Mouse (Mus musculus): Measurements from ENCODE around the gene Trim47. TPM values are rescaled to one million over a fixed set of nuclear protein-coding genes. Genes with fewer than 3 reads are reported as not detected.

Trim47 gene
- total RNA-seq, 2 experiments from 2014 or later: 5.2 to 8.0 TPM

DNA sequence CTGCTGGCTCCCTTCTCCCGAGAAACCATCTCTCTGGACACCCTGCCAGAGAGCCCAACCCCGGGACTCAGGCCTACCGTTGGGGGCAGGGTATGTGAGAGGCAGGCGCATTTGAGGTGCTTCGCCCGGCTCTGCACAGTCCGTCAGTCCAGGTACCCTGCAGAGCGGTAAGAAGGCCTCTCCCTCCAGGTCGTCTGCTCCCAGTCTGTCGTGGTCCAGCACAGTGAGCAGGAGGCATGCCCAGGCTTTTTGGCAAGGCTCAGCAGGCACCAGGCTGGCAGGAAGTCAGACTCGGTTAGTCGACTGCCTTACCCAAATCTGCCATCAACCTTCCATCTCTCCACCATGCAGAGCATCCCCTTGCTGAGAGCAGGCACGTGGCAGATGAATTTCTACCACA lies 63.4 kb downstream of the Trim47 start:
- no peak for DNase-seq (ENCODE audit: extremely low spot score in 1 of 2, low spot score in 2 of 2)
- intact Hi-C loops (cut with DNase I): loop anchor here (2.0 kb wide), 1 partner anchor 15 kb away; no protein-coding TSS in a partner anchor

DNA sequence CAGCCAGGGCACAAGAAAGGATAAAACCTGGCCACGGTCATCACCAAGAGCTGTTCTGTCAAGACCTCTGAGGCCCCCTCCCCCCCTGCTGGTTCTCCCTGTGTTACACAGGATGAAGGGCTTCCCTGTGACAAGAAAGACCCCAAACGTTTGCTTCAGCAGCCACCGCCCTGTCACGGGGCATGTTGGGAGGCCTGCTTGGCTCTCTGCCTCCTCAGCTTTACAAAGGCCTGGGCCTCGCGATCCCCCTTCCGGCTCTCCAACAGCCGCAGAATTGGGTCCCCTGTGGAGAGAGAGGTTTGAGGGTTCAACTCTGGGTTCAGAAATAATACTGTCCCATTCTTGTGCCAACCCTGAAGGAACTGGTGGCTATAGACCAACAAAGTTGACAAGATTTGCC lies 64.5 kb downstream of the Trim47 start:
- H3K4me3 ChIP-seq: no peak overlapping the region
- DNase-seq (ENCODE audit: extremely low spot score in 1 of 2, low spot score in 2 of 2): no peak
- no peak for TF ChIP-seq CTCF (IDR thresholded peaks at IDR 0.05)
- H3K27ac ChIP-seq: peak overlapping the region; percentile 79
- intact Hi-C loops (cut with DNase I): loop anchor here (2.0 kb wide), 1 partner anchor 16 kb away; no protein-coding TSS in a partner anchor

More for the DNA sequence above, 63.4 kb downstream of the Trim47 start:
- no peak overlapping the region for H3K4me3 ChIP-seq
- no peak for TF ChIP-seq CTCF (IDR thresholded peaks at IDR 0.05)
- H3K27ac ChIP-seq: no peak overlapping the region

DNA sequence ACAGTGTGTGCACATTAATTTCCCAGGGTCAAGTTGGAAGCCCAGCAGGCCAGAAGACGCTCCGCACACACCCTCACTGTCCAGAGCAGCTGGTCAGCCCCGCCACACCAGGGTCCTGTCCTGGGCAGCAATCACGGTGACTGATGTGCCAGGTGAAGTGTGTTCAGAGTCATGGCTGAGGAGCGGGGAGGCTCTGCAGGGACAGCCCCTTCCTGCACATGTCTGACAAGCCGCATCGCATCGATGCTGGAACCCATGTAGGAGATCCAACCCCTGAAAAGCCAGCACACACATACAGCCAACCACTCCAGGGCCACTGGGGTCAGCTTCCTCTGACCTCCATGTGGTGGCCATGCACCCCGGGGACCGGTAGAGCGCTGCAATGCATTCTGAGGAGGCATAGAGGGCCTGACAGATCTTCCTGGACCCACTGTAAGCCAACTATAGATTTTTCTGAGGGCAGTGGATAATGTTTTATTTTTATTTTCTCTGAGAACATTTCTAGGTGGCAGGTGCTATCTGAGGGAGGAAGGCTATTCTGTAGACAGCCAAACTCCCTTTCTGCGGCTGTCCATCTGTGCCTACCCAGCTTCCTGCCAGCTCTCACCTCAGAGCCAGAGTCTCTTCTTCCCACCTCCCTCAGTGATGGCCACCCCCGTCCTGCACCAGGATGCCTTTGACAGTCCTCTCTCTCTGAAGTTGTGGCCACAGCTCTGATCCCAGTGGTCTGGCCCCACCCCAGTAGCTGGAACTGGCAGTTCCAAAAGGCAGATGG lies 65.2 kb downstream of the Trim47 start:
- intact Hi-C loops (cut with DNase I): loop anchor here (2.0 kb wide), 1 partner anchor 17 kb away; no protein-coding TSS in a partner anchor
- TF ChIP-seq CTCF (IDR thresholded peaks at IDR 0.05): no peak
- DNase-seq (ENCODE audit: extremely low spot score in 1 of 2, low spot score in 2 of 2): peak in 1 of 2 experiments; percentile 63
- Histone ChIP-seq H3K27ac (peak overlapping the region; percentile 79), H3K4me3 (no peak overlapping the region)

DNA sequence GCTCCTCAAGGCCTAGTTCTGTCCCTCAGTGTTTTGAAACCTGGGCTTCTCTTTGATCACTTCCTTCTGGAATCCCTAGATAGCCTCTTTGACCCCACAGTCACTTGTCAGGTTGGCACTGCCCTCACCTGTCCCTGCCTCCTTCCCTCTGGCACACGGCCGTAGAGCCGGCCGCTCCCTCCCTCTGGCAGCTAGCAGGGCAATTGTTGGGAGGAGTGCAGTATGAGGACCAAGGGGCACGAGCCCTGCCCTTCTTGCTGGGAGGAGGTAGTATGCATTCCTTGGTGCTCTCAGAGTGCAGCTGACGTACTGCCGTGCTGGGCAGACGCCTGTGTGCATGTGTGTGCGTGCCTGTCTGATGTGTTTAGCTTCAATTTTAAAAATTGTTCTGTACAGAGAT lies 66.4 kb downstream of the Trim47 start:
- intact Hi-C loops (cut with DNase I): no loop called here
- no peak for DNase-seq (ENCODE audit: extremely low spot score in 1 of 2, low spot score in 2 of 2)
- Histone ChIP-seq H3K4me3 (no peak overlapping the region), H3K27ac (peak overlapping the region; percentile 79)
- no peak for TF ChIP-seq CTCF (IDR thresholded peaks at IDR 0.05)

DNA sequence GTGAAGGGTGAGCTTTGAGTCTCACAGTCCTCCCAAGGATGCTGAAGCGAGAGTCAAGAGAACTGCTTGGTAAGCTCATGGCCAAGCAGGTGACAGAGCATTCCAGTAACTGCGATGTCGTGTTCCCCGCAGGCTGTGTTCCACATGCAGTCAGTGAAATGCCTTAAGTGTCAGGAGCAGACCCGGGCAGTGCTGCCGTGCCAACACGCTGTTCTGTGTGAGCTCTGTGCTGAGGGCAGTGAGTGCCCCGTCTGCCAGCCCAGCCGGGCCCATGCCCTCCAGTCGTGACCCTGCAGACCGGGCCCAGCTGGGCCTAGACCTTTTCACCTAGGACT lies 67.4 kb downstream of the Trim47 start:
- Histone ChIP-seq H3K27ac (peak overlapping the region; percentile 70), H3K4me3 (no peak overlapping the region)
- no peak for DNase-seq (ENCODE audit: extremely low spot score in 1 of 2, low spot score in 2 of 2)
- intact Hi-C loops (cut with DNase I): loop anchor here (2.0 kb wide), 1 partner anchor 29 kb away; the partner anchor contains the start of gene Unk
- no peak for TF ChIP-seq CTCF (IDR thresholded peaks at IDR 0.05)

DNA sequence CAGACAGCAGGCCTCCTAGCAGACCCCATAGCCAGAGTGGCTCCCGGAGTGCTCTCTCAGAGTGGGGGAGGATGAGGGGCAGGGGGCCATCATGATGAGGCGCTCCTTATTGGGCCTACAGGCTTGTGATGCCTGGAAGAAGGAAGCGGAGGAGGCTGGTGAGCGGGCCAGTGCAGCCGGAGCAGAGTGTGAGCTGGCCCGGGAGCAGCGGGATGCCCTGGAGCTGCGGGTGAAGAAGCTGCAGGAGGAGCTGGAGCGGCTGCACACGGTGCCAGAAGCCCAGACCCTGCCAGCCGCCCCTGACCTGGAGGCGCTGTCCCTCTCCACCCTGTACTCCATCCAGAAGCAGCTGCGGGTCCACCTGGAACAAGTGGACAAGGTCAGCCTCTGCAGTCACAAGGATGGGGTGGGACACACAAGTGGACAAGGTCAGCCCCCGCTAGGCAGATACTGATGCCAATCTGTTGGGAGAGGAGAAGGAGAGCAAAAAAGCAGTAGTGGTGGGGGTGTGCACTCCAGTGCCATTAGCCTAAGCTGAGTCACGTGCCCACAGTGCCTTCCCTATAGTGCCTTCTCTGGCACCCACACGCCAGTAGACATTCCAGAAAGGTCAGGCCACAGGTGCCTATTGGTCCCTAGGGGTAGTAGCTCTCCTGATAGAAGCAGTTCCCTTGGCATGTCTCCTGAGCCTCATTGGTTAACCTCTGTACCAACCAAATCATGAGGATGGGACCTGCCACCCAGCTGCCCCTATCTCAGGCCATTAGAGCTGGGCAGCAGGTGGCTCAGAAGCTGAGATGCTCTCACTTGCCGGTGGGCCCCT lies 67.9 kb downstream of the Trim47 start:
- Histone ChIP-seq H3K4me3 (no peak overlapping the region), H3K27ac (peak overlapping the region; percentile 70)
- no peak for DNase-seq (ENCODE audit: extremely low spot score in 1 of 2, low spot score in 2 of 2)
- intact Hi-C loops (cut with DNase I): loop anchor here (2.0 kb wide), 1 partner anchor 28 kb away; the partner anchor contains the start of gene Unk
- no peak for TF ChIP-seq CTCF (IDR thresholded peaks at IDR 0.05)

DNA sequence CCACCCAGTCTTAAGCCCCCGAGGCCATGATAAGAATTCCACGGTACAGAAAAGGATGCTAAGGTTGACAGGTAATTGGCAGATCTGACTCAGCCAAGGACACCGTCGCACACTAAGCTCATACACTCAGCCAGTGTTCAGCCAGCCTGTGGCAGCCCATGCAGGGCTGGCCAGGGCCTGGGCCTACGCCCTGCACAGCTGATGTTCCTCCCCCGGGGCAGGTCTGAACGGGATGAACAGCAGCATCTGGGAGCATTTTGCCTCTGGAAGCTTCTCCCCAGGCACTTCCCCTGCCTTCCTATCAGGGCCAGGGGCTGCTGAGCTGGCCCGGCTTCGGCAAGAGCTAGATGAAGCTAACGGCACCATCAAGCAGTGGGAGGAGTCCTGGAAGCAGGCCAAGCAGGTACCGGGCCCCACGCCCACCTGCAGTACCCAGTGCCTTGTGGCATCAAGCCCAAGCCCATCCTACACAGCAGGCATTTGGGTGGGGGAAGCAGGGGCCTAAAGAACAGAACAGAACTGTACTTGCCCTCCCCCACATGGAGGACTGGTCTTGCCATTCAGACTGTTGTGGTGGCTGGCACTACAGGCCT lies 68.9 kb downstream of the Trim47 start:
- Histone ChIP-seq H3K27ac (peak overlapping the region; percentile 70), H3K4me3 (no peak overlapping the region)
- DNase-seq (ENCODE audit: extremely low spot score in 1 of 2, low spot score in 2 of 2): peak; percentile 59 to 68
- TF ChIP-seq CTCF (IDR thresholded peaks at IDR 0.05): no peak
- intact Hi-C loops (cut with DNase I): loop anchor here (2.0 kb wide), 1 partner anchor 27 kb away; the partner anchor contains the start of gene Unk

DNA sequence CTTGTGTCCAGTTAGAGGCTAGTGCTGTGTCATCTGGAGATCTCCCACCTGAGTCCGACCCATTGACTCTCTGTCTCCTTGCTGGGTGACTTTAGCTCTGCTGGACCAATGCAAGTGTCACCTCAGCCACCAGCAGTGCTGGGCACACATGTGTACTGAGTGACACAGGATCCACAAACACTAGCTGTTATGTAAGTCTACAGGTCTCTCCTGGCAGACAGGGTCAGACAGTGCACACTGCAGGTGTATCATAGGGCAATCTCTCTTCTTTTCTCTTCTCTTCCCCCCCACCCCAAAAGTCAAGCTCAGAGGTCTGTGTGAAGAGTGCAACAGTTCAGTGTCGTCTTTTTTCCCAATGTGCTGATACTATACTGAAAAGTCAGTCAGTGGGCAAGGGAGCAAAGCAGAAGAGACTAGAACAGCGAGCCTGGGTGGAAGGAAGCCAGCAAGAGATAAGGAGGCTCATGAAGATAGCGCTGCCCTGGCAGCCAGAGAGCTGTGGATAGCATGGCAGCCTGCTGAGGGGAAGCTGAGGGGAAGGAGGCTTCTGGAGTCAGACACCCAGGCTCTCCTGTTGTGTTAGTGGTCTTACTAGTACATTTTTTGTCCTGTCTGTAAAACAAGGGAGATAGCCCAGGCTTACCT lies 69.7 kb downstream of the Trim47 start:
- H3K4me3 ChIP-seq: no peak overlapping the region
- DNase-seq (ENCODE audit: extremely low spot score in 1 of 2, low spot score in 2 of 2): no peak
- intact Hi-C loops (cut with DNase I): no loop called here
- TF ChIP-seq CTCF (IDR thresholded peaks at IDR 0.05): no peak
- peak overlapping the region; percentile 70 for H3K27ac ChIP-seq

DNA sequence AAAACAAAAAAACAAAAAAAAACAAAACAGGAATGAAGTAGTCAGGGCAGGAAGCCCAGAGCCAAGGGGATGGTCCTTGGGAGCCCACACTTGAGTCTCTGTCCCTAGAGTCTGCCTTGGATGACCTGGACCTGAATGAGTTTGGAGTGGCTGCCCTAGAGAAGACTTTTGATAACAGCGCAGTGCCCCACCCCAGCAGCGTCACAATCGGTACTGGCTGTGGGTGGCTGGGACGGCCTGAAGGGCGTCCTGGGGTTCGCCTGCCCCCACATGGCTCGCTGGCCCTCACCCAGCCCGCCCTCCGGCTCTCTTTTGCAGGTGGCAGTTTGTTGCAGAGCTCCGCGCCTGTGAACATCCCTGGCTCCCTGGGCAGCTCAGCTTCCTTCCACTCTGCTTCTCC lies 71.1 kb downstream of the Trim47 start:
- intact Hi-C loops (cut with DNase I): no loop called here
- DNase-seq (ENCODE audit: extremely low spot score in 1 of 2, low spot score in 2 of 2): no peak
- TF ChIP-seq CTCF (IDR thresholded peaks at IDR 0.05): no peak
- Histone ChIP-seq H3K4me3 (no peak overlapping the region), H3K27ac (no peak overlapping the region)

Other genes with a start within 250 kb of the Trim47 start
- under 1 TPM in 1 of 2 experiments, not detected in 1; 0.52 TPM for gene Smim5, start 227.2 kb downstream of the Trim47 start, total RNA-seq (2021)
- gene Smim6, start 215.2 kb downstream of the Trim47 start, total RNA-seq (2021): not detected
- gene Sap30bp, start 193.9 kb downstream of the Trim47 start, total RNA-seq (2021): 10 to 100 TPM; 46.7 to 50.1 TPM
- 10 to 100 TPM; 27.1 to 29.4 TPM for gene Recql5, start 193.7 kb downstream of the Trim47 start, total RNA-seq (2021)
- gene Itgb4, start 152.5 kb downstream of the Trim47 start, total RNA-seq (2021): 1 to 10 TPM; 5.1 to 5.7 TPM
- gene Galk1, start 114.5 kb downstream of the Trim47 start, total RNA-seq (2021): 10 to 100 TPM; 13.3 to 13.9 TPM
- gene H3f3b, start 99.2 kb downstream of the Trim47 start, total RNA-seq (2021): 100 to 1,000 TPM; 247 to 254 TPM
- 10 to 100 TPM; 22.7 to 24.6 TPM for gene Unk, start 96.9 kb downstream of the Trim47 start, total RNA-seq (2021)
- gene Unc13d, start 49.2 kb downstream of the Trim47 start, total RNA-seq (2021): 1 to 10 TPM; 1.5 to 2.0 TPM
- 100 to 1,000 TPM; 387 to 414 TPM for gene Wbp2, start 40.2 kb downstream of the Trim47 start, total RNA-seq (2021)
- 1 to 10 TPM; 7.6 to 9.1 TPM for gene Trim65, start 3.9 kb upstream of the Trim47 start, total RNA-seq (2021)
- 10 to 100 TPM; 59.4 to 66.8 TPM for gene Mrpl38, start 11.7 kb upstream of the Trim47 start, total RNA-seq (2021)
- gene Fbf1, start 41.0 kb upstream of the Trim47 start, total RNA-seq (2021): 10 to 100 TPM; 85.5 to 87.1 TPM
- 10 to 100 TPM; 37.2 to 40.0 TPM for gene Ten1, start 71.6 kb upstream of the Trim47 start, total RNA-seq (2021)
- gene Acox1, start 71.8 kb upstream of the Trim47 start, total RNA-seq (2021): 100 to 1,000 TPM; 112 to 119 TPM
- gene Evpl, start 110.9 kb upstream of the Trim47 start, total RNA-seq (2021): 1 to 10 TPM; 1.4 to 1.5 TPM
- gene Srp68, start 147.0 kb upstream of the Trim47 start, total RNA-seq (2021): 10 to 100 TPM; 70.5 to 75.4 TPM
- not detected for gene Galr2, start 153.7 kb upstream of the Trim47 start, total RNA-seq (2021)
- gene Exoc7, start 180.0 kb upstream of the Trim47 start, total RNA-seq (2021): 10 to 100 TPM; 89.8 to 98.5 TPM
- 1 to 10 TPM; 4.2 to 4.4 TPM for gene Foxj1, start 208.2 kb upstream of the Trim47 start, total RNA-seq (2021)